Mouse (Mus musculus): Measurements from ENCODE around the gene Gpr157.

Gene Gpr157

GRCm38 (mm10) chr4:150106637-150107036 is 19.5 kb downstream of the Gpr157 start:
- CTCF ChIA-PET = no interaction called here

- CTCF ChIA-PET = no interaction called here
Measured at GRCm38 (mm10) chr4:150109636-150110035, 22.5 kb downstream of the Gpr157 start.

- CTCF ChIA-PET = no interaction called here
Measured at GRCm38 (mm10) chr4:150110373-150110772, 23.2 kb downstream of the Gpr157 start.

- CTCF ChIA-PET = interaction anchor here (0.6 kb wide), 1 partner anchor 14 kb away, joined by 8 read pairs; no protein-coding TSS in a partner anchor
Measured at GRCm38 (mm10) chr4:150112867-150113266, 25.7 kb downstream of the Gpr157 start.

- CTCF ChIA-PET = no interaction called here
Measured at GRCm38 (mm10) chr4:150114505-150115061, 27.4 kb downstream of the Gpr157 start.

GRCm38 (mm10) chr4:150117311-150117710 is 30.1 kb downstream of the Gpr157 start:
- CTCF ChIA-PET = interaction anchor here (0.7 kb wide), 1 partner anchor 132 kb away, joined by 6 read pairs; no protein-coding TSS in a partner anchor

GRCm38 (mm10) chr4:150118163-150118562 is 31.0 kb downstream of the Gpr157 start:
- CTCF ChIA-PET = interaction anchor here (0.7 kb wide), 1 partner anchor 160 kb away, joined by 3 read pairs; no protein-coding TSS in a partner anchor

- CTCF ChIA-PET = interaction anchor here (0.6 to 0.7 kb wide), 2 partner anchors 32 to 159 kb away, joined by 3 read pairs; partner anchors contain the start of gene Gpr157
Measured at GRCm38 (mm10) chr4:150119055-150119454, 31.9 kb downstream of the Gpr157 start, which contains the start of gene Slc2a5. TSS of gene Slc2a5 (plus strand) at chr4:150119283.

GRCm38 (mm10) chr4:150119640-150120039 is 32.5 kb downstream of the Gpr157 start:
- CTCF ChIA-PET = interaction anchor here (0.6 kb wide), 1 partner anchor 32 kb away, joined by 3 read pairs; the partner anchor contains the start of gene Gpr157

- CTCF ChIA-PET = interaction anchor here (0.9 kb wide), 1 partner anchor 33 kb away, joined by 4 read pairs; the partner anchor contains the start of gene Gpr157
Measured at GRCm38 (mm10) chr4:150120173-150120833, 33.1 kb downstream of the Gpr157 start.

GRCm38 (mm10) chr4:150121430-150121829 is 34.3 kb downstream of the Gpr157 start:
- CTCF ChIA-PET = no interaction called here

- CTCF ChIA-PET = no interaction called here
Measured at GRCm38 (mm10) chr4:150122476-150122875, 35.3 kb downstream of the Gpr157 start.

- CTCF ChIA-PET = no interaction called here
Measured at GRCm38 (mm10) chr4:150126373-150126772, 39.2 kb downstream of the Gpr157 start.

GRCm38 (mm10) chr4:150127894-150128293 is 40.7 kb downstream of the Gpr157 start:
- CTCF ChIA-PET = no interaction called here

GRCm38 (mm10) chr4:150128571-150128970 is 41.4 kb downstream of the Gpr157 start:
- CTCF ChIA-PET = no interaction called here

GRCm38 (mm10) chr4:150130661-150131060 is 43.5 kb downstream of the Gpr157 start:
- CTCF ChIA-PET = interaction anchor here (0.6 kb wide), 1 partner anchor 170 kb away, joined by 3 read pairs; no protein-coding TSS in a partner anchor

GRCm38 (mm10) chr4:150132692-150133271 is 45.6 kb downstream of the Gpr157 start:
- CTCF ChIA-PET = interaction anchor here (0.7 kb wide), 1 partner anchor 351 kb away, joined by 3 read pairs; no protein-coding TSS in a partner anchor

GRCm38 (mm10) chr4:150135254-150135653 is 48.1 kb downstream of the Gpr157 start:
- CTCF ChIA-PET = interaction anchor here (0.6 kb wide), 1 partner anchor 1057 kb away, joined by 3 read pairs; no protein-coding TSS in a partner anchor

GRCm38 (mm10) chr4:150136693-150137092 is 49.5 kb downstream of the Gpr157 start:
- CTCF ChIA-PET = interaction anchor here (0.7 kb wide), 2 partner anchors 42 to 61 kb away, joined by 24 read pairs; no protein-coding TSS in a partner anchor

GRCm38 (mm10) chr4:150137368-150138083 is 50.4 kb downstream of the Gpr157 start:
- CTCF ChIA-PET = interaction anchor here (0.7 kb wide), 2 partner anchors 41 to 62 kb away, joined by 24 read pairs; no protein-coding TSS in a partner anchor

- CTCF ChIA-PET = interaction anchor here (0.8 kb wide), 1 partner anchor 26 kb away, joined by 3 read pairs; no protein-coding TSS in a partner anchor
Measured at GRCm38 (mm10) chr4:150138084-150138543, 50.9 kb downstream of the Gpr157 start.

All from spleen, embryonic (tissue).